ENCODE assay signal across 11 mouse cellular contexts in the genomic region with DNA sequence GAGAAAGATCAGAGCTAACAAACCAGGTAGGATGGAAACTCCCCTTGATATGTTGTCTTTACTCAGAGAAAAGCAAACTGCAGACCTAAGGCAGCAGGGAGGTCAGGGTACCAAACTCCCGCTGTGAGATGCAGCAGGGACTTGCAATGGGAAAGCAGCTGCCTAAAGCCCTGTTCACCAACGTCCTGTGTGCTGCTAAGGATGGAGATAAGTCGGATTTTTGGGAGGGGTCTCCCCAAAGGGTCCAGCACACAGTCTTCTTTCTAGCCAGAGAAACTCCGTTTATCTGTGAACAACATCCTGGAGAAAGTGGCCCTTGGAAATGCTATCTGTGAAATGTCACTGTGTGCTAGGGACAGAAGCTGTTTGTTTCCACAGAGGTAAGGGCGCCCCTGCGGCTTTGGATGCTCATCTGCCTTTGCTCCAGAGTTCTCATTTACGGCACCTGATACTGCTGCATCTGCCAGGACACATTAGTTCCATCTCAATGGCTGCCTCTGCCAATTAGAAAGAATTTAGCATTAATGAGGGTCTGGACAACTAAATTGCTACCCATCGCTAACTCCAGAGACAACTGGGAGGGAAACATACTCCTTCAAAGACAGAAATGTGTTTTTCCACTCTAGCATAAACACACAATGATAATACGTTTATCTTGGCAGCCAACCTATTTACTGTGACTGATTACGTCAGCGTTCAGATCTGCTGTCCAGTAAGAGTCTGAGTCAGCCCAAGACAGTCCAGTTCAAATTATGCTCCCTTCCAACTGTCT. TPM values are rescaled to one million over a fixed set of nuclear protein-coding genes. Genes with fewer than 3 reads are reported as not detected.
DNase-seq lines count a peak whose midpoint lies in the region; ATAC-seq and TF ChIP-seq lines count a peak whose summit lies in the region.
"Had no signal": no experiment of that assay in that cellular context is flagged by ENCODE, and none has a peak within 500 bp of the region (broad histone marks: within the 10 kb centered on the region; RNA-seq: fewer than 3 reads in every experiment).

No protein-coding gene starts in this region.

- no peaks in the 10 kb centered on the region for H3K4me1 ChIP-seq in embryonic facial prominence, embryonic 14.5 days (ENCODE audit: control insufficient read depth, insufficient read depth, low read length)
- H3K4me1 ChIP-seq in embryonic facial prominence, embryonic 10.5 days: 0 out of 2 replicates have a peak, but pooled peaks cover 3% of the 10 kb centered on the region
- H3K4me1 ChIP-seq in lung, embryonic 16.5 days (replicated peaks; ENCODE audit: control insufficient read depth, insufficient read depth, low read length): no peaks in the 10 kb centered on the region
- no peaks in the 10 kb centered on the region for H3K4me1 ChIP-seq in lung, adult 2 months (ENCODE audit: control insufficient read depth, insufficient read depth, low read length)
- no peaks in the 10 kb centered on the region for H3K4me1 ChIP-seq in heart, embryonic 11.5 days (ENCODE audit: control insufficient read depth, insufficient read depth, low read length)
- H3K4me1 ChIP-seq: limb, embryonic 12.5 days had no signal

- H3K27me3 ChIP-seq in embryonic facial prominence, embryonic 14.5 days (replicated peaks; ENCODE audit: control insufficient read depth, insufficient read depth, low read length): no peaks in the 10 kb centered on the region
- H3K27me3 ChIP-seq in embryonic facial prominence, embryonic 10.5 days (replicated peaks; ENCODE audit: low read depth, poor library complexity, severe bottlenecking): no peaks in the 10 kb centered on the region
- no peaks in the 10 kb centered on the region for H3K27me3 ChIP-seq in lung, embryonic 16.5 days (ENCODE audit: control insufficient read depth, insufficient read depth, low read depth, low read length)
- H3K27me3 ChIP-seq in heart, embryonic 11.5 days (ENCODE audit: control insufficient read depth, insufficient read depth, low read length): no peaks in the 10 kb centered on the region
- H3K27me3 ChIP-seq: CH12.LX; limb, embryonic 12.5 days had no signal

- H3K27ac ChIP-seq in embryonic facial prominence, embryonic 14.5 days (replicated peaks; ENCODE audit: low read depth, low read length): no peak overlapping the region
- H3K27ac ChIP-seq in embryonic facial prominence, embryonic 10.5 days (replicated peaks): no peak overlapping the region
- H3K27ac ChIP-seq in lung, embryonic 16.5 days (ENCODE audit: low read length): no peak overlapping the region
- H3K27ac ChIP-seq in heart, embryonic 11.5 days (ENCODE audit: low read depth, low read length): no peak overlapping the region
- H3K27ac ChIP-seq: limb, embryonic 12.5 days had no signal

- H3K4me2 ChIP-seq in embryonic facial prominence, embryonic 14.5 days (ENCODE audit: low read depth, low read length): no peak overlapping the region
- no peak overlapping the region for H3K4me2 ChIP-seq in lung, embryonic 16.5 days (ENCODE audit: low read depth, low read length)
- peak overlapping the region; percentile 3; the same call in 1 of the 2 replicates for H3K4me2 ChIP-seq in heart, embryonic 11.5 days
- H3K4me2 ChIP-seq: limb, embryonic 12.5 days had no signal

- ATAC-seq in embryonic facial prominence, embryonic 14.5 days (ENCODE audit: low read depth): peak; percentile 82; the same call in 1 of the 2 replicates
- peak; percentile 71; the same call in 1 of the 2 replicates for ATAC-seq in lung, embryonic 16.5 days (ENCODE audit: low read depth)
- ATAC-seq in heart, embryonic 11.5 days (replicated peaks; ENCODE audit: insufficient number of reproducible peaks, low FRiP score, low TSS enrichment): no peak
- no peak for ATAC-seq in megakaryocyte, adult 5-6 weeks (ENCODE audit: poor library complexity, severe bottlenecking)
- ATAC-seq: intestine, postnatal 0 days had no signal

- no peaks in the 10 kb centered on the region for H3K9me3 ChIP-seq in embryonic facial prominence, embryonic 14.5 days (ENCODE audit: control insufficient read depth, low read length)
- no peaks in the 10 kb centered on the region for H3K9me3 ChIP-seq in embryonic facial prominence, embryonic 10.5 days
- no peaks in the 10 kb centered on the region for H3K9me3 ChIP-seq in lung, embryonic 16.5 days (ENCODE audit: control insufficient read depth, low read length)
- no peaks in the 10 kb centered on the region for H3K9me3 ChIP-seq in heart, embryonic 11.5 days (replicated peaks; ENCODE audit: control insufficient read depth, low read length)
- H3K9me3 ChIP-seq: limb, embryonic 12.5 days had no signal

- 42% methylated on average over 11 of the region's 11 CpGs for WGBS in embryonic facial prominence, embryonic 14.5 days
- WGBS in embryonic facial prominence, embryonic 10.5 days: 42% methylated on average over 11 of the region's 11 CpGs
- WGBS in lung, embryonic 16.5 days: 38% methylated on average over 11 of the region's 11 CpGs
- 41% methylated on average over 11 of the region's 11 CpGs for WGBS in lung, adult 2 months
- WGBS in heart, embryonic 11.5 days (ENCODE audit: insufficient replicate concordance): 34% methylated on average over 11 of the region's 11 CpGs

- TF ChIP-seq CTCF in lung, adult 2 months (IDR thresholded peaks at IDR 0.05; ENCODE audit: insufficient read depth, low read length): no peak

- peak; percentile 37 for DNase-seq in embryonic facial prominence, embryonic 14.5 days (ENCODE audit: low spot score)
- no peak for DNase-seq in embryonic facial prominence, embryonic 10.5 days (ENCODE audit: low spot score)
- DNase-seq in lung, adult 2 months: no peak
- DNase-seq in retina, embryonic 14.5 days (ENCODE audit: low spot score): peak; percentile 92
- no peak for DNase-seq in layer of hippocampus, postnatal 10 days (ENCODE audit: low spot score in 2 of 2)

- TF ChIP-seq POLR2A in lung, adult 2 months (IDR thresholded peaks at IDR 0.05; ENCODE audit: borderline replicate concordance, extremely low read depth, low read depth, low read length): no peak

- no peaks in the 10 kb centered on the region for H3K36me3 ChIP-seq in embryonic facial prominence, embryonic 14.5 days (ENCODE audit: control insufficient read depth, insufficient read depth, low read length)
- no peaks in the 10 kb centered on the region for H3K36me3 ChIP-seq in embryonic facial prominence, embryonic 10.5 days (replicated peaks)
- no peaks in the 10 kb centered on the region for H3K36me3 ChIP-seq in lung, embryonic 16.5 days (ENCODE audit: control insufficient read depth, insufficient read depth, low read length)
- H3K36me3 ChIP-seq in heart, embryonic 11.5 days (ENCODE audit: control insufficient read depth, insufficient read depth, low read length): no peaks in the 10 kb centered on the region
- H3K36me3 ChIP-seq: limb, embryonic 12.5 days had no signal

- no peak overlapping the region for H3K9ac ChIP-seq in embryonic facial prominence, embryonic 14.5 days (ENCODE audit: low read depth, low read length)
- no peak overlapping the region for H3K9ac ChIP-seq in lung, embryonic 16.5 days (ENCODE audit: low read length)
- no peak overlapping the region for H3K9ac ChIP-seq in heart, embryonic 11.5 days (ENCODE audit: low read depth, low read length)
- H3K9ac ChIP-seq: limb, embryonic 12.5 days had no signal

- no peak overlapping the region for H3K4me3 ChIP-seq in embryonic facial prominence, embryonic 14.5 days (ENCODE audit: low read depth, low read length)
- no peak overlapping the region for H3K4me3 ChIP-seq in embryonic facial prominence, embryonic 10.5 days
- H3K4me3 ChIP-seq in lung, embryonic 16.5 days (ENCODE audit: low read length): no peak overlapping the region
- H3K4me3 ChIP-seq in lung, adult 2 months (replicated peaks; ENCODE audit: extremely low read depth, low read depth, low read length): no peak overlapping the region
- H3K4me3 ChIP-seq in heart, embryonic 11.5 days (ENCODE audit: low read depth, low read length): no peak overlapping the region
- H3K4me3 ChIP-seq: limb, embryonic 12.5 days had no signal

RNA-seq across cellular contexts. Expression of a gene that starts 40.1 kb away (rescaled TPM):
- polyA plus RNA-seq in embryonic facial prominence, embryonic 14.5 days (2014; fragmentation: Nextera tagmentation; extraction: Ambion mirVana): 49.1 and 53.0 TPM in 2 replicates
- polyA plus RNA-seq in embryonic facial prominence, embryonic 10.5 days (2016; fragmentation: Nextera tagmentation; extraction: Ambion mirVana): 55.1 and 57.6 TPM in 2 replicates
- 50.8 and 54.6 TPM in 2 replicates for polyA plus RNA-seq in lung, embryonic 16.5 days (2015; fragmentation: Nextera tagmentation; extraction: Ambion mirVana)
- 21.8 and 21.9 TPM in 2 replicates for polyA plus RNA-seq in lung, adult 2 months (2012; rRNA removed)
- 49.0 and 49.8 TPM in 2 replicates for polyA plus RNA-seq in heart, embryonic 11.5 days (2014; fragmentation: Nextera tagmentation; extraction: Ambion mirVana)
- total RNA-seq in megakaryocyte, adult 5-6 weeks (2015): 47.7 and 48.0 TPM in 2 replicates
- total RNA-seq in megakaryocyte, adult 5-6 weeks (2017): 42.1 and 55.3 TPM in 2 replicates
- total RNA-seq in layer of hippocampus, postnatal 10 days (2021): 10 to 100 TPM; 18.6 to 21.9 TPM

RNA-seq across cellular contexts. Expression of a gene that starts 40.3 kb away (rescaled TPM):
- polyA plus RNA-seq in embryonic facial prominence, embryonic 14.5 days (2014; fragmentation: Nextera tagmentation; extraction: Ambion mirVana): 71.5 and 74.6 TPM in 2 replicates
- polyA plus RNA-seq in embryonic facial prominence, embryonic 10.5 days (2016; fragmentation: Nextera tagmentation; extraction: Ambion mirVana): 123 and 124 TPM in 2 replicates
- polyA plus RNA-seq in lung, embryonic 16.5 days (2015; fragmentation: Nextera tagmentation; extraction: Ambion mirVana): 73.8 and 79.4 TPM in 2 replicates
- polyA plus RNA-seq in lung, adult 2 months (2012; rRNA removed): 29.2 and 45.3 TPM in 2 replicates
- 73.0 and 80.8 TPM in 2 replicates for polyA plus RNA-seq in heart, embryonic 11.5 days (2014; fragmentation: Nextera tagmentation; extraction: Ambion mirVana)
- 29.1 and 30.6 TPM in 2 replicates for total RNA-seq in megakaryocyte, adult 5-6 weeks (2015)
- 13.3 and 14.7 TPM in 2 replicates for total RNA-seq in megakaryocyte, adult 5-6 weeks (2017)
- 10 to 100 TPM; 28.5 to 29.6 TPM for total RNA-seq in layer of hippocampus, postnatal 10 days (2021)

Comparison
In these comparisons a context has a peak if more than half of its experiments do, and no peak if none do; other contexts are left out.
1. DNase-seq: peak in embryonic facial prominence, embryonic 14.5 days (single experiment) and retina, embryonic 14.5 days (single experiment); none in embryonic facial prominence, embryonic 10.5 days (single experiment), lung, adult 2 months (single experiment) and layer of hippocampus, postnatal 10 days (0 of 2).
2. ATAC-seq: peak in embryonic facial prominence, embryonic 14.5 days (single experiment) and lung, embryonic 16.5 days (single experiment); none in heart, embryonic 11.5 days (single experiment) and megakaryocyte, adult 5-6 weeks (single experiment).